Mouse (Mus musculus): Measurements from ENCODE around the gene Shc4. TPM values are rescaled to one million over a fixed set of nuclear protein-coding genes. Genes with fewer than 3 reads are reported as not detected.

The Shc4 gene
- polyA plus RNA-seq, 2 experiments from 2014 or later = 0.17 to 0.50 TPM

GRCm38 (mm10) chr2:125628487-125628886 lies 95.5 kb downstream of the Shc4 start:
- ATAC-seq = no peak

GRCm38 (mm10) chr2:125626536-125626935 lies 97.4 kb downstream of the Shc4 start:
- no peak for ATAC-seq

DNA sequence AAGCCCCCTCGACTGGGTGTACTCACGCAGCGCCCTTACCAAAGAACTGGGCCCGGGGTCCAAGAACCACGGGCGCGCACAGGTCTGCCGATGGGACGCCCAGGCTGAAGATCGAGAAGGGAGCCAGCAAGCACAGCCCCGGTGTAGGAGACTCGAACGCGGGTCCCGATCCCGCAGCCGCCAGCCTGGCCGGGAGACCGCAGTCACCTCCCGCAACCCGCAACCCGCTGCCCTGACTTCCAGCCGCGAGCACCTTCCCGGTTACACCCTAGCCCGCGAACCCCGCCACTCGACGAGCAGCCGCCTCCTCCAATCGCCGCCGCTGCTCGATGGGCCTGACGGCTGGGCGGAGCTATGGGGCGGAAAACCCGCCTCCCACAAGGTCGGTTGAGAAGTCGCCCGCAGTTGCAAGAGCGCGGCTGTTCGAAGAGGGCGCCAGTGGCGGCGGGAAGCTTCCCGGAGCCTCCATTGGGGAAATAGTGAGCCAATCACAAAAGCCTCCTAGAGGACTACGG lies 99.1 kb downstream of the Shc4 start, which contains the start of gene Cep152:
Cep152 (minus strand) TSS at position 277 of the 515 bp plus-strand sequence.
- peak; percentile 98 for ATAC-seq

GRCm38 (mm10) chr2:125624127-125624685 lies 99.7 kb downstream of the Shc4 start:
- no peak for ATAC-seq

DNA sequence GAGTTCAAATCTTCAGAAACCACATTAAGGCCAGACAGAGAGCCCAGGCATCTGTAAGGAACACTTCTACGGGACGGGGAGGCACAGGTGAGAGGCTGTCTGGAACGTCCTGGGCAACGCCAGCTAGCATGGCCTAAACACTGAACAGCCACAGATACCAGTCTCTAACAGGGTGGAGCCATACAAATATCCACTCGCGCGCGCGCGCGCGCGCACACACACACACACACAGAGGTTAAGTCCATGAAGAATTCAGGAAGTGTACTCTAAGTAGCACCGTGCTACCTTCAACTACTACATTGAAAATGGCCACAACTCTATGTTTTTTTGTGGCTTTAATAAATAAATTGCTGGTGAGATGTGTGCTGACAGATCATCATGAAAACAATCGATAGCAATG lies 100.7 kb downstream of the Shc4 start:
- no peak for ATAC-seq

DNA sequence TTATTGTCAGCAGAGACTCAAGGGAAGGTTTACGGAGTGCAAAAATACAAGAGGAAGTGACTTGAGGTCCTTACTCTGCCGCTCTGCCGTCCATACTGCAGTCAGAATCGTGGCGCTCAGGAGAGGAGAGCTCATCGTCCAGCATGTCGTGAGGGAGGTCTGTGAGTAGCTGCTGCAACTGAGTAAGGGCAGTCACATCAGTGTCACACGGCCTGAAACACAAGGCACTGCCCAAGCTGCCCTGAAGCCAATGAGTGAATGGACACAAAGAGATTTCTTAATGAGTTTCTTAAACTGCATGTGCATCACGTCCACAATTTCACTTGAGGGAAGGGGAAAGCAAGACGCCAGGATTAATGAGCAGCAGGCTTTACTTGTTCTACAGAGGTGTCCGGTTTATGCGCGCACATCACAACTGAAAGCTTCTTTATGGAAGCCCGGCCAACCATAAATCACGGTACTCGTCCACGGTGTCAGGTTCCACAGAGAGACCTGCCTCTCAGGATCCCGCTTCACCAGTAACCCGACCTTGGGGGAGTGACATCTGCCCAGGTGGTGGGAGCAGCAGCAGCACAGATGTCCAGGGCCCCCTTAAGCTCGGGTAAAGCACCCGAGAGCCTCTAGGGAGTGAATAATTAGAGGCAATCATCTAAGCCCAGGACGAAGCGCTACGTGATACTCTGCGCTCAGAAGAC lies 103.6 kb downstream of the Shc4 start:
- no peak for ATAC-seq

DNA sequence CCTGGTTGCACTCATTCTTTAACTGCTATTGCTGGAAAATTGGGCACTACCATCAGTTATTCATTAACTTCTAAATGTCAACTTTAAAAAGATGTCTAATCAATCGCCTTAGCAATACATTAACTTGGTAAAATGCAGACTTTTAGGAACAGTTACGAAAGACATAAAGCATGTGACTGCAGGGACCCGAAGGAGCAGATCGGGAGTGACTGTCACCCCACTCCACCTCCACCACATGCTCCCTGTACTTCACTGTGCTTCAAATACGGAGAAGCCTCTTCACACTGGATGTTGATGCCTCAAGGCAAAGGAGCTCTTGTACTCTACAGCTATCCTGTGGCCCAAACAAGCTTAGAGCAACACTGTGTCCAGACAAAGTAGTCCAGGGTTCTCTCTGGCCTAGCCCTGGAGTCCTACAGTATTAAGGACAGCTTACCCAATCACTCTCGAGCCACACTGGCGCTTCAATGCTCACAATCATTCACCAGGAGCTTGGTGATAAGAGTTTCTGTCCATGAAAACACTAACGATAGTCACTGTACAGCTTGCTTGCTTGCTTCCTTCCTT lies 108.0 kb downstream of the Shc4 start:
- ATAC-seq = no peak

DNA sequence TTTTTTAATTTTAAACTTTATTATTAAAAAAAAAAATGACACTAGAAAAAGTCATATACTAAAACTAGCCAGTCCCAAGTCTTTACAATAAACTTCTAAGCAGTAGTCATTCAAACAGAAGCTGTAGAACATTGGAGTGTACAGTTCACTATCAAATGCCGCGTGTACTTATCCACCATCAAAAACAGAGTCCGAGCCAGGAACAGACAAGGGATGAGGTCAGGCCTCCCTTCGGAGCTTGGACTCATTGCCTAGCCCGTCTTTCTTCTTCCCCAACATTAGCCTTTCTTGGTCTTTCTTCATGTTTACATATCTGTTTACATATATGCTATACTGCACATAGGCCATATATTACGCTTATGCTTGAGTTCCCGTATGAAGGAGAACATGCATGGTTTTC lies 108.5 kb downstream of the Shc4 start:
- no peak for ATAC-seq

DNA sequence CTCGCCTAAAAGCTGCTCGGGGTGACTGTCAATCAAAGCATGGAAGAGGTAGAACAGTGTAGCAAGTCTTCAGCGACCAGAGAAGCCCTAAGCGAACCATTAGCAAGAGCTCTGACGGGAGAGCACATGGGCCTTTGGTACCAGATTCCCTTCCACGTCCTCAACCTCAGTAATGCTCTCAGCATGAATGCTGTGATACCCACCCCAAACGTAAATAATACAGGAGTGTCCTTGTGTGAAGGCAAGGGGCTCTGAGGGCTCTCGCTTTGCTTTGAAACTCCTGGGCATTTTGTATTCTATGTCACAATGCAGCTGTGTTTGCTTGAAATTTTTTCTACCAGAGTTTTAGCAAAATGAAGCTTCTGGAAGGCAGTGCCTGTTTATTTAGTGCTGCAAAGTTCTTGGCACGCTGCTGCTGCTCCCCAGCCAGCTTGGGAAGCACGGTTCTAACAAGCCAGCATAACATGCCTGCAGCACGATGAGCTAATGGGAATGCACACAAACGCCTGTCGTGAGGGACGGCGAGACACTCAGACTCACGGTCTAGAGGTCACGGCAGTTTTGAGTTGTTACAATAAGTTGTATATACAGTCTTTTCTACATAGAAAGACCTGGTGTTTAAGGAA lies 117.6 kb downstream of the Shc4 start:
- no peak for ATAC-seq

GRCm38 (mm10) chr2:125604646-125605045 lies 119.3 kb downstream of the Shc4 start:
- ATAC-seq = no peak

DNA sequence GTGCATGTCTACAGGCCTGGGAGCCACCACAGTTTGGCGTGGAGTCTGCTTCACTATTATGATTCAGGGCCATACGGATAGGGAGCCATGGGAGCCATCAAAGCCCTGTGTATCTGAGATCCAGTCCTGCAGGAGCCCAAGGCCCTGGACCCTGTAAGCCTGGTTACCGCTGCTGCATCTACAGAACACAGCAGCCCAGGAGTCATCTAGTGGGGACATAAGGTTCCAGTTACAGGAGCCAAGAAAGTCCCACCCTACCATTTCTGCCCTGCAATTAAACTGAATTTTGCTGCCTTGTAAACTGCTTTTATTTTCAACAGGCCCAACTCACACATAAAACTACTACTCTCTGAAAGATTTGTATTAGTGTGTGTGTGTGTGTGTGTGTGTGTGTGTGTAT lies 121.0 kb downstream of the Shc4 start:
- no peak for ATAC-seq

- no peak for ATAC-seq
Observed at GRCm38 (mm10) chr2:125598958-125599357, 125.0 kb downstream of the Shc4 start.

- no peak for ATAC-seq
Observed at GRCm38 (mm10) chr2:125598251-125598650, 125.7 kb downstream of the Shc4 start.

DNA sequence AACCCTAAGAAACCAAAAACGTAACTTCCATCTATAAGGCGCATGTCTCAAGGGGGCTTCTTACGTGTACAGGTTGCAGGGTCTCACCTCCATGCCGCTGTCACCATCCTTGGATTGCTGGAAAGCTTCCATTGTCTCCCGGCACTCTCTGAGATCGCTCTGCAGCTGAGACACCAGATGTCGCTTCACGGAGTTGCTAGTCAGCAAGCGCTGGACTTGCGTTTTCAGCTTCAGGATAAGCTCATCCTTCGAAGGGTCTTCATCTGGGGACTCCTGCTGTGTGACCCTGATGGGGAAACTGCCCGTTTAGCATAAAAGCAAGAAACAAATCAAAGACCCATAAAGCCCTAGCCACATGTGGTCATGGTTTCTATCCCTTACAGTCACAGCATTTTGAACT lies 129.2 kb downstream of the Shc4 start:
- no peak for ATAC-seq

DNA sequence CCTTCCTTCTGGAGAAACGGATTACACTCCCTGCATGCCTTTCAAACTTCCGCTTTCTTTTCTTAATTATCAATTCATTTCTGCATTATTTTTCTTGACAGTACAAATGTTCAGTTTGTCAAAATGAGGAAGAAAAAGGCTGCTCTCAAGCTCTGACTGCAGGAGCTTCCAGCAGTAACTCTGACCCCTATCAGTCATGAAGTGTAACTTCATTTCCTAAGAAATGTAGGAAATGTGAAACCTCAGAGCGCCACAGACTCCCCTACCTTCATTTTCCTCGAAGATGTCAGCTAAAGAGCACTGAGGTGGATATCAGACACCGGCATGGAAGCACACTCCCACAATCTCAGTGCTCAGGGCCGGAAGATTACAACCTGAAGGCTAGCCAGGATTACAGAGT lies 129.9 kb downstream of the Shc4 start:
- no peak for ATAC-seq

- no peak for ATAC-seq
Observed at GRCm38 (mm10) chr2:125591895-125592294, 132.1 kb downstream of the Shc4 start.

- no peak for ATAC-seq
Observed at GRCm38 (mm10) chr2:125589287-125589686, 134.7 kb downstream of the Shc4 start.

DNA sequence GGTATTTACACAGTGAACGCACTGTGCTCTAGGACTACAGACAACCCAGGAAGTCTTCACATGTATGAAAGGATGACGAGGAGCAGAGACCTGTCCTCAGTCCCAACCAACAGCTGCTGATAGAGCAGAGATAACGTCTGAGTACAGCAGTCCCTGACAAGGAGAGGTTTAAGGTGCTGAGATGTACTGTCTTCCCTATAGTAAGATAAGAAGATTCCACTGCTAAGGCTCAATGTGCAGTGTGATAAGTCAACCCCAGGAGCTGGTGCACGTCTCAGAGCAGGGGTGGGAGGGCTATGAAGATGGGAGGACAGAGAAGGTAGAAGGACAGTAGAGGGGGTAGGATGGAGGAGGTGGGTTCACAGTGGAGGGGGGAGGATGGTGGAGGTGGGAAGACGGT lies 142.9 kb downstream of the Shc4 start:
- no peak for ATAC-seq

GRCm38 (mm10) chr2:125577670-125578069 lies 146.3 kb downstream of the Shc4 start:
- ATAC-seq = no peak

Data from activated CD4-positive, CD25-positive, alpha-beta regulatory T cell, adult 4 months (primary cell).